Mouse (Mus musculus): ENCODE data around the gene Pirb.

DNA sequence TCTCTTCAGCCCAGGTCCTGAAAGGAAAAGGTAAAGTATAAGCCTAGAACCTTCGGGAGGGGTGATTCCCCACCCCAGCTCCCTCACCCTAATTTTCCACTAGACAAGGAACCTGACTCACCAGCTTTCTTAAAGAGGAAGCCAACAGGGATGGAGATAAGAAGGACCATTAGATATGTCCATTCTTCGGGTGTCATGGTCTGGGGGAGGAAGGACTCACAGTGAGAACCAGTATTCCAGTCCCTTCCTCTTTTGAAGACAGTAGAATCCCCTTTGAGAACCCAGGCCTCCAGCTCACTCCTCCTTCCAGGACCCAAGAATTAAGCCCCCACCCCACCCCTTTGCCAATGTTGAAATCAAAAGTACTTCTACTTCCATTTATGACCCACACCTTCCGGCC lies 28.3 kb downstream of the Pirb start:
- TF ChIP-seq POLR2A (IDR thresholded peaks at IDR 0.05; ENCODE audit: control insufficient read depth, low read depth, low read length) (no peak), CTCF (IDR thresholded peaks at IDR 0.05; ENCODE audit: control insufficient read depth, insufficient read depth, insufficient replicate concordance, low read depth, low read length) (no peak)
